Mouse (Mus musculus) liver, embryonic 16.5 days (tissue): ENCODE data around the gene Rftn1. TPM values are rescaled to one million over a fixed set of nuclear protein-coding genes. Genes with fewer than 3 reads are reported as not detected.

Source experiments
- ATAC-seq: fragments of 200-750 bp; cut with Nextera tagmentation; 2 replicates; pipeline ENCODE4 v1.8.0; 2017; ENCODE audit warnings: low read depth, mild to moderate bottlenecking, moderate number of reproducible peaks, moderate library complexity
- H3K27ac ChIP-seq: fragments of 300-500 bp; sonication (generic); 2 replicates; pipeline ENCODE4 v1.5.1; 2014; ENCODE audit warnings: mild to moderate bottlenecking, low read length
- H3K27me3 ChIP-seq: fragments of 300-500 bp; sonication (generic); 2 replicates; pipeline ENCODE4 v1.6.1; 2014; ENCODE audit warnings: low read depth, low read length, mixed read lengths; ENCODE audit not compliant: control insufficient read depth, insufficient read depth
- H3K36me3 ChIP-seq: fragments of 300-500 bp; sonication (generic); 2 replicates; pipeline ENCODE4 v1.6.1; 2014; ENCODE audit warnings: mild to moderate bottlenecking; ENCODE audit not compliant: control insufficient read depth, insufficient read depth
- H3K4me1 ChIP-seq: fragments of 300-500 bp; sonication (generic); 2 replicates; pipeline ENCODE4 v1.6.1; 2014; ENCODE audit warnings: low read depth, low read length, mixed read lengths; ENCODE audit not compliant: control insufficient read depth
- H3K4me2 ChIP-seq: fragments of 300-500 bp; sonication (generic); 2 replicates; pipeline ENCODE4 v1.6.1; 2014; ENCODE audit warnings: low read depth, low read length, mixed read lengths
- H3K4me3 ChIP-seq: fragments of 300-500 bp; sonication (generic); 2 replicates; pipeline ENCODE4 v1.5.1; 2014; ENCODE audit warnings: low read depth, mild to moderate bottlenecking, low read length
- H3K9ac ChIP-seq: fragments of 300-500 bp; sonication (generic); 2 replicates; pipeline ENCODE4 v1.6.1; 2014; ENCODE audit warnings: low read depth, low read length
- H3K9me3 ChIP-seq: fragments of 300-500 bp; sonication (generic); replicated peaks from 2 replicates; pipeline ENCODE4 v1.6.1; 2016; ENCODE audit warnings: low read length; ENCODE audit not compliant: control insufficient read depth
- WGBS: fragments of 180-500 bp; shearing (Covaris S2); extraction: QIAGEN DNeasy Blood & Tissue Kit; methylation state at CpG from one replicate; pipeline ENCODE4 v1.1.7; 2014; ENCODE audit not compliant: insufficient replicate concordance; 5-methylcytosine and 5-hydroxymethylcytosine counted together
- polyA plus RNA-seq: library from polyadenylated mRNA; unstranded; fragments of >200 nt; fragmentation: Nextera tagmentation; extraction: Ambion mirVana; gene quantifications from 2 replicates; pipeline ENCODE4 v1.2.1, GENCODE M21; 2015

Gene Rftn1
- polyA plus RNA-seq, 1 experiment from 2014 or later: 4.0 TPM

DNA sequence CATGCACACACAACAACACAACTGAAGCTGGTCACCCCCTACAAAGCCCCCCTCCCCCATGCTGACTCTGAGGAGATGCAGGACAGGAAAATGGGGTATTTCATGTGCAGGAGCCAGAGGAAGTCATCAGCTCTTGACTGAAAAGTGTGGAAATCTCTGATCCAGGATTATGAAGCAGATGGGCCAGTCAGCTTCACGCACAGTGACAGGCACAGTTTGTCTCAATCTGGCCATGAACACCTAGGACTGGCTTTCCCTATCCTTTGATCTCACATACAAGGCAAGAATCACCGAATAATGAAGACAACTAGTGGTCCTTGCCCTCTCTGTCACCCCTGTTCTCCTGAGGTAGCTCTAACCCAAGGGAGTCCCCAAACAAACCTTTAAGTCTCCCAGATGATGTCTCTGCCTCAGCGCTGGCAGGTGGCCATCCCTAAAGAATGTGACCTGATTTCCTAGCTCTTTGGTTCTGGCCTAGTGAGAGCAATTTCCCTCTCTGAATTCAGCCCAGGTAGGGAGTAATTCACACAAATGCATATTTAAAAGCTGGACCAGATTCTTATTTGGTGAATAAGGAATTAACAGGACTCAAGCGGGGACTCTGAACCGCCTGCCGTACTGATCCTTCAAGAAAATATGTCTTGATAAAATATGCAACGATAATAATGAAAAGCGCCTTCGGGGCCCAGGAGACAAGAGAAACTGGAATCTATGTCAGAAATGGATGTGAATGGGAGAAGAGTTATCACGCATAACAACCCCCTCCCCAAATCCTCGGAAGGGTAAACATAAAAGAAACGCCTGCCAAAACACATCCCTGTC, 6.0 kb downstream of the Rftn1 start:
- Histone ChIP-seq H3K4me1 (no peaks in the 10 kb centered on the region), H3K27me3 (peaks cover 2% of the 10 kb centered on the region; the same call in 1 of the 2 replicates), H3K27ac (no peak overlapping the region), H3K36me3 (no peaks in the 10 kb centered on the region), H3K4me3 (no peak overlapping the region), H3K9me3 (no peaks in the 10 kb centered on the region), H3K4me2 (no peak overlapping the region), H3K9ac (no peak overlapping the region)
- WGBS: 79% methylated on average over 12 of the region's 12 CpGs
- no peak for ATAC-seq

GRCm38 (mm10) chr17:50183300-50183699, 7.2 kb downstream of the Rftn1 start:
- Histone ChIP-seq H3K36me3 (no peaks in the 10 kb centered on the region), H3K27ac (no peak overlapping the region), H3K27me3 (no peaks in the 10 kb centered on the region), H3K9ac (no peak overlapping the region), H3K9me3 (no peaks in the 10 kb centered on the region), H3K4me2 (no peak overlapping the region), H3K4me1 (no peaks in the 10 kb centered on the region), H3K4me3 (no peak overlapping the region)
- 64% methylated on average over 4 of the region's 4 CpGs for WGBS
- no peak for ATAC-seq

DNA sequence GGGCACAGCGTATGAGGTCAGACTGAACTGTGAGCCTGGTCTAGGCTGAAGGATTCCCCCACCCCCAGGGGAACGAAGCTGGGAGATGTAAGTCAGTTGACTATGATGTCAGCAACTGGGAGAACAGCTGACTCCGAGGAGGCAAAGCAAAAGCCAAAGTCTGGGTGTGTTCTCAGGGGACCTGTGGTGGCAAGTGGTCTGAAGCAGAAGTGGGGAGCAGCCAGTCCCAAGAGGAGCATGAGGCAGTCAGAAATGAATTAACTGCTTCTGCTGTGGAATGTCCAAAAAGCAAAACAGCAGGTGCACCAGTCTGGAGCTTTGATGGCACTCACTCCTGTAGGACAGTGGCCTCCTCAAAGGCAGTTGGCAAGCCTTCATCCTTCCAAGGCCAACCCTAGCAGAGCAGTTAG, 7.9 kb downstream of the Rftn1 start:
- peak; percentile 30; the same call in 1 of the 2 replicates for ATAC-seq
- H3K4me3 ChIP-seq: no peak overlapping the region
- H3K27ac ChIP-seq: no peak overlapping the region
- no peaks in the 10 kb centered on the region for H3K4me1 ChIP-seq
- H3K9me3 ChIP-seq: no peaks in the 10 kb centered on the region
- WGBS: 58% methylated on average over 3 of the region's 3 CpGs
- H3K9ac ChIP-seq: no peak overlapping the region
- H3K4me2 ChIP-seq: no peak overlapping the region
- H3K27me3 ChIP-seq: no peaks in the 10 kb centered on the region
- H3K36me3 ChIP-seq: no peaks in the 10 kb centered on the region

DNA sequence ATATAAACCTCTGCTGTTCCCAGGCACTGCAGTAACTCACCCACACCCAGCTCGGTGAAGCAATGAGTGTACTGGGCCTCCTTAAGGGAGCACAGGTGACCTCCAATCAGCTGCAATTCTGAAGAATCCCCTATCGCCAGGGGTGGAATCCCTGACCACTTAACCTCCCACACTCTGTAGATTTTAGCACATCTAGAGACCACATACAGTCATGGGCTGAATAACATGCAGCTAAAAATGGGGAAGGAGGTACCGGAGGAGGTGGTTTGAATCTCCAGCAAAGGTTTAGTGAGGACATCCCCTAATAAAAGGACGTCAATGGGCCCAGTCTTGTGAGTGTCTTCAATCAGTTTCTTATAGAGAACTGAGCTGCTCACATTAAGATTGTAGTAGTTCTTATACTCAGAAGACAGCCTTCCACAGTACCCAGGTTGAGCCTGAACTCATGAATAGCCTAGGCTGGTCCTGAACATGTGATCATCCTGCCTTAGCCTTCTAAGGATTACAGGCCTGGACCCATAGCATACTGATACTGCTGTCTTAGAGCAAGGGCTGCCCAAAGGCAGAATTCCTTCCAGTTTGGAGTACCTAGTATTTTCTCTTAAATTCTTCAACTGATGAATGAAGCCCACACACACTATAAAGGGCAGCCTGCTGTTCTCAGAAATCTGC, 9.4 kb downstream of the Rftn1 start:
- Histone ChIP-seq H3K4me2 (no peak overlapping the region), H3K9me3 (no peaks in the 10 kb centered on the region), H3K27ac (no peak overlapping the region), H3K9ac (no peak overlapping the region), H3K4me3 (no peak overlapping the region), H3K27me3 (no peaks in the 10 kb centered on the region), H3K36me3 (no peaks in the 10 kb centered on the region), H3K4me1 (no peaks in the 10 kb centered on the region)
- ATAC-seq: no peak
- WGBS: 60% methylated on average over 4 of the region's 4 CpGs

GRCm38 (mm10) chr17:50173776-50174175, 16.7 kb downstream of the Rftn1 start:
- H3K4me1 ChIP-seq: no peaks in the 10 kb centered on the region
- H3K4me3 ChIP-seq: no peak overlapping the region
- no peak overlapping the region for H3K4me2 ChIP-seq
- H3K36me3 ChIP-seq: no peaks in the 10 kb centered on the region
- H3K27me3 ChIP-seq: no peaks in the 10 kb centered on the region
- no peak overlapping the region for H3K27ac ChIP-seq
- 75% methylated on average over 3 of the region's 3 CpGs for WGBS
- H3K9ac ChIP-seq: no peak overlapping the region
- ATAC-seq: 0 out of 2 replicates have a peak, but pooled peaks have one; percentile 13
- H3K9me3 ChIP-seq: peaks cover 2% of the 10 kb centered on the region; the same call in 1 of the 2 replicates

DNA sequence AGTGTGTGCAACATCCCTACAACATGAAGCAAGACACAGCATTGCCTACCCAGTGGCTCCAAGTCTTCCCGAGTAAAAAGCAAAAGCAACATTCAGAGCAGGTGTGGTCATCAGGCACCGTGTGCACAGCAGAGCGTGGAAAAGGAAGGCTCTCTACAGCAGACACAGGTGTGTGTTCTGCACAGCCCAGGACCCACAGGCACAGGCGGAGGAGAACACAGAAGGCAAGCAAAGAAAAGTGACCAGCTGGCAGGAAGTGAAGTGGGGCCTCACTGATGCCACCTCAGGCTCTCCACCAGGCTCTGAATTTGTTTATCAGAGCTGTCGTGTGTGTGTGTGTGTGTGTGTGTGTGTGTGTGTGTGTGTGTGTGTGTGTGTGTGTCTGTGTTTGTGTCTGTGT, 17.1 kb downstream of the Rftn1 start:
- no peaks in the 10 kb centered on the region for H3K36me3 ChIP-seq
- ATAC-seq: no peak
- 82% methylated on average over 5 of the region's 5 CpGs for WGBS

DNA sequence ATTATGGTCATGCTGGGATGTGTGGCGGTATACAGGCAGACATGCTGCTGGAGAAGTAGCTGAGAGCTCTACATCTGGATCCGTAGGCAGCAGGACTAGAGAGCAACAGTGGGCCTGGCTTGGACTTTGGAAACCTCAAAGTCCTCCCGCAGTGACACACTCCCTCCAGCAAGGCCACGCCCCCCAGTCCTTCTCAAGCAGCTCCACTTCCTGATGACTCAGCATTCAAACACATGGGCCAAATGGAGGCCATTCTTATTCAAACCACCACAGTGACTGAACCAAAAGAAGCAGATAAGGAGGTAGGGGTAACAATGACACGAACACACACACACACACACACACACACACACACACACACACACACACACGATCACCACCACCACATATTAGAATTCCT, 17.7 kb downstream of the Rftn1 start:
- Histone ChIP-seq H3K4me3 (no peak overlapping the region), H3K36me3 (no peaks in the 10 kb centered on the region), H3K4me2 (no peak overlapping the region), H3K27me3 (no peaks in the 10 kb centered on the region), H3K4me1 (no peaks in the 10 kb centered on the region), H3K9ac (no peak overlapping the region), H3K27ac (no peak overlapping the region), H3K9me3 (peaks cover 2% of the 10 kb centered on the region; the same call in 1 of the 2 replicates)
- 79% methylated on average over 6 of the region's 6 CpGs for WGBS
- ATAC-seq: no peak

More for the DNA sequence above, 17.1 kb downstream of the Rftn1 start:
- H3K4me3 ChIP-seq: no peak overlapping the region
- H3K9me3 ChIP-seq: peaks cover 2% of the 10 kb centered on the region; the same call in 1 of the 2 replicates
- H3K27me3 ChIP-seq: no peaks in the 10 kb centered on the region
- no peak overlapping the region for H3K27ac ChIP-seq
- H3K9ac ChIP-seq: no peak overlapping the region
- no peak overlapping the region for H3K4me2 ChIP-seq
- H3K4me1 ChIP-seq: no peaks in the 10 kb centered on the region

DNA sequence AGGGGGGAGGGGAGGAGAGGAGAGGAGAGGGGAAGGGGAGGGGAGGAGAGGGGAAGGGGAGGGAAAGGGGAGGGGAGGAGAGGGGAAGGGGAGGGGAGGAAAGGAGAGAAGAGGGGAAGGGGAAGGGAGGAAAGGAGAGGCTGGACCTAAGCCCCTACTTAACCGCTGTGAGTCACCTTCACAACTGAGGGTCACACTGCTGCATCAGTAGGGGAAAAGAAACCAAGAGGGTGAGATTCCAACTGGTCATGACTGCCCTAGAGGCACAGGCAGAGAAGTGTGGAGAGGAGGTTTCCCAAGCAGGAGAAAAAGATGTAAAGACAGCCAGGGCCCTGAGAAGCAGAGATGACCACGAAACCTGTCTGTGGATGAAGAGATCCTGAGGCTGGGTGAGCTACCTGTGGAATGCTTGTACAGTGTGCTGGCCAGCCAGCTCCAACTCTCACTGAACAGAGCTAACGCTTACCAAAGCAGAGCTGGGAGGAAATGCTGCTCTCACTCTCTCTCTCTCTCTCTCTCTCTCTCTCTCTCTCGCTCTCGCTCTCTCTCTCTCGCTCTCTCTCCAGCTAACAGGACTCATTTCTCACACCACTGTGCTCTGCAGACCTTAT, 19.4 kb downstream of the Rftn1 start:
- Histone ChIP-seq H3K9me3 (peaks cover 2% of the 10 kb centered on the region; the same call in 1 of the 2 replicates), H3K4me3 (no peak overlapping the region), H3K4me2 (no peak overlapping the region), H3K9ac (no peak overlapping the region), H3K36me3 (no peaks in the 10 kb centered on the region), H3K27ac (no peak overlapping the region), H3K27me3 (no peaks in the 10 kb centered on the region), H3K4me1 (no peaks in the 10 kb centered on the region)
- no peak for ATAC-seq
- WGBS: 55% methylated on average over 6 of the region's 6 CpGs
